Mouse (Mus musculus) adipose tissue, adult 10 weeks (tissue): Measurements from ENCODE around the gene Olfr765. TPM values are rescaled to one million over a fixed set of nuclear protein-coding genes. Genes with fewer than 3 reads are reported as not detected.

ENCODE experiments used
- polyA plus RNA-seq: library from polyadenylated mRNA; stranded (reverse); fragments of 350-450 nt; fragmentation: Illumina TruSeq; extraction: RNeasy Lipid Tissue Mini Kit (QIAGEN cat#74804); gene quantifications from one replicate; pipeline ENCODE4 v1.2.3, GENCODE M21; 2014; ENCODE audit warnings: low read depth, low replicate concordance

The Olfr765 gene
- not detected for polyA plus RNA-seq

GRCm38 (mm10) chr10:129049898-129050297 is at the start of gene Olfr765:
Gene Olfr765 (minus strand): TSS chr10:129049998.

GRCm38 (mm10) chr10:129099275-129099674 is 49.5 kb upstream of the Olfr765 start, which contains the start of gene Olfr768:
Gene Olfr768 (minus strand): TSS chr10:129099375.

GRCm38 (mm10) chr10:129082810-129083209 is 33.0 kb upstream of the Olfr765 start, which contains the start of gene Olfr767:
Gene Olfr767 (minus strand): TSS chr10:129082910.

GRCm38 (mm10) chr10:129068877-129069276 is 19.1 kb upstream of the Olfr765 start, which contains the start of gene Olfr766-ps1:
Gene Olfr766-ps1 (minus strand): TSS chr10:129068977.

GRCm38 (mm10) chr10:129039796-129040195 is 10.0 kb downstream of the Olfr765 start, which contains the start of gene Olfr764-ps1:
Gene Olfr764-ps1 (minus strand): TSS chr10:129039896.

GRCm38 (mm10) chr10:129010288-129010841 is 39.4 kb downstream of the Olfr765 start, which contains the start of gene Olfr763:
Gene Olfr763 (plus strand): TSS chr10:129010791.

Other genes with a start within 250 kb of the Olfr765 start
- gene Dnajc14, start 245.9 kb downstream of the Olfr765 start, polyA plus RNA-seq = 44.6 TPM
- 13.7 TPM for gene Tmem198b, start 245.6 kb downstream of the Olfr765 start, polyA plus RNA-seq
- 69.3 TPM for gene Sarnp, start 232.7 kb downstream of the Olfr765 start, polyA plus RNA-seq
- 96.5 TPM for gene Ormdl2, start 228.4 kb downstream of the Olfr765 start, polyA plus RNA-seq
- 1.6 TPM for gene Gdf11, start 158.3 kb downstream of the Olfr765 start, polyA plus RNA-seq
- 549 TPM for gene Cd63, start 149.0 kb downstream of the Olfr765 start, polyA plus RNA-seq
- 16.9 TPM for gene Rdh5, start 127.1 kb downstream of the Olfr765 start, polyA plus RNA-seq
- gene Bloc1s1, start 126.0 kb downstream of the Olfr765 start, polyA plus RNA-seq = 277 TPM
- gene Itga7, start 116.2 kb downstream of the Olfr765 start, polyA plus RNA-seq = 54.8 TPM
- 4.7 TPM for gene Mettl7b, start 89.0 kb downstream of the Olfr765 start, polyA plus RNA-seq
- gene Olfr9, start 60.6 kb downstream of the Olfr765 start, polyA plus RNA-seq = not detected
- not detected for gene Olfr763, start 39.2 kb downstream of the Olfr765 start, polyA plus RNA-seq
- not detected for gene Olfr764-ps1, start 10.1 kb downstream of the Olfr765 start, polyA plus RNA-seq
- gene Olfr766-ps1, start 19.0 kb upstream of the Olfr765 start, polyA plus RNA-seq = not detected
- gene Olfr767, start 32.9 kb upstream of the Olfr765 start, polyA plus RNA-seq = not detected
- not detected for gene Olfr768, start 49.4 kb upstream of the Olfr765 start, polyA plus RNA-seq
- gene Olfr769, start 67.9 kb upstream of the Olfr765 start, polyA plus RNA-seq = not detected
- gene Olfr770, start 89.0 kb upstream of the Olfr765 start, polyA plus RNA-seq = not detected
- gene Olfr771, start 114.8 kb upstream of the Olfr765 start, polyA plus RNA-seq = not detected
- gene Olfr772, start 127.9 kb upstream of the Olfr765 start, polyA plus RNA-seq = not detected
- not detected for gene Olfr773, start 137.4 kb upstream of the Olfr765 start, polyA plus RNA-seq
- not detected for gene Olfr774, start 186.2 kb upstream of the Olfr765 start, polyA plus RNA-seq
- gene Olfr775, start 198.4 kb upstream of the Olfr765 start, polyA plus RNA-seq = not detected
- gene Olfr776, start 209.1 kb upstream of the Olfr765 start, polyA plus RNA-seq = not detected
- gene Olfr777, start 221.5 kb upstream of the Olfr765 start, polyA plus RNA-seq = not detected